Mouse (Mus musculus) lung, embryonic 14.5 days (tissue): Measurements from ENCODE around the gene Adh6a. TPM values are rescaled to one million over a fixed set of nuclear protein-coding genes. Genes with fewer than 3 reads are reported as not detected.

Experiments used
- ATAC-seq: fragments of 200-750 bp; cut with Nextera tagmentation; 2 replicates; pipeline ENCODE4 v1.8.0; 2017; ENCODE audit warnings: mild to moderate bottlenecking, moderate TSS enrichment, moderate library complexity; ENCODE audit not compliant: insufficient read depth
- DNase-seq: peaks from one replicate; pipeline ENCODE4 v3.0.0-alpha.2; 2015
- H3K27ac ChIP-seq: fragments of 300-500 bp; sonication (generic); 2 replicates; pipeline ENCODE4 v1.5.1; 2014; ENCODE audit warnings: low read depth, mild to moderate bottlenecking, moderate library complexity
- H3K27me3 ChIP-seq: fragments of 300-500 bp; sonication (generic); 2 replicates; pipeline ENCODE4 v1.6.1; 2014; ENCODE audit warnings: low read length, control low read depth; ENCODE audit not compliant: insufficient read depth
- H3K36me3 ChIP-seq: fragments of 300-500 bp; sonication (generic); 2 replicates; pipeline ENCODE4 v1.6.1; 2014; ENCODE audit warnings: control low read depth; ENCODE audit not compliant: insufficient read depth
- H3K4me1 ChIP-seq: fragments of 300-500 bp; sonication (generic); 2 replicates; pipeline ENCODE4 v1.6.1; 2014; ENCODE audit warnings: antibody characterized with exemption, control low read depth; ENCODE audit not compliant: insufficient read depth
- H3K4me2 ChIP-seq: fragments of 300-500 bp; sonication (generic); 2 replicates; pipeline ENCODE4 v1.6.1; 2014; ENCODE audit warnings: mild to moderate bottlenecking
- H3K4me3 ChIP-seq: fragments of 300-500 bp; sonication (generic); 2 replicates; pipeline ENCODE4 v1.5.1; 2014; ENCODE audit warnings: low read depth, low read length
- H3K9ac ChIP-seq: fragments of 300-500 bp; sonication (generic); 2 replicates; pipeline ENCODE4 v1.6.1; 2014
- H3K9me3 ChIP-seq: fragments of 300-500 bp; sonication (generic); 2 replicates; pipeline ENCODE4 v1.6.1; 2016; ENCODE audit warnings: low read depth, low read length, control low read depth
- CTCF ChIP-seq: IDR thresholded peaks from 2 replicates; pipeline ENCODE4 v1.5.1; 2016; ENCODE audit warnings: antibody characterized with exemption, low read depth
- WGBS: fragments of 180-500 bp; shearing (Covaris S2); extraction: QIAGEN DNeasy Blood & Tissue Kit; methylation state at CpG from one replicate; pipeline ENCODE4 v1.1.7; 2014; 5-methylcytosine and 5-hydroxymethylcytosine counted together
- polyA plus RNA-seq: library from polyadenylated mRNA; unstranded; fragments of >200 nt; fragmentation: Nextera tagmentation; extraction: Ambion mirVana; gene quantifications from 2 replicates; pipeline ENCODE4 v1.2.1, GENCODE M21; 2014

Adh6a gene
- polyA plus RNA-seq, 1 experiment from 2014 or later, result 0.62 TPM

DNA sequence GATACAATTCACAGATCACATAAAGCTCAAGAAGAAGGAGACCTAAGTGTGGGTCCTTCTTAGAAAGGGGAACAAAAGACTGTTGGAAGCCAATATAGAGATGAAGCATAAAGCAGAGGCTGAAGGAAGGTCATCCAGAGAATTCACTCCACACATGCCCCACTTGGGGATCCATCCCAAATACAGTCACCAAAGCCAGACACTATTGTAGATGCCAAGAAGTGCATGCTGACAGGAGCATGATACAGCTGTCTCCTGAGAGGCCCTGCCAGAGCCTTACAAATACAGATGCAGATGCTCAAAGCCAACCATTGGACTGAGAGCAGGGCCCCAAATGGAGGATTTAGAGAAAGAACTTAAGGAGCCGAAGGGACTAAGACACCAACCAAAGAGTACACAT lies 29.3 kb upstream of the Adh6a start:
- no peak overlapping the region; the same call in 1 of the 2 replicates for H3K27ac ChIP-seq
- H3K9me3 ChIP-seq, result no peaks in the 10 kb centered on the region
- ATAC-seq (peak; percentile 66), DNase-seq (peak; percentile 64)
- H3K9ac ChIP-seq, result no peak overlapping the region
- no peak overlapping the region for H3K4me2 ChIP-seq
- TF ChIP-seq CTCF, result no peak
- H3K4me1 ChIP-seq, result peaks cover 5% of the 10 kb centered on the region
- H3K36me3 ChIP-seq, result peaks cover 64% of the 10 kb centered on the region
- no peak overlapping the region for H3K4me3 ChIP-seq
- 74% methylated on average over 1 of the region's 1 CpGs for WGBS
- no peaks in the 10 kb centered on the region for H3K27me3 ChIP-seq

DNA sequence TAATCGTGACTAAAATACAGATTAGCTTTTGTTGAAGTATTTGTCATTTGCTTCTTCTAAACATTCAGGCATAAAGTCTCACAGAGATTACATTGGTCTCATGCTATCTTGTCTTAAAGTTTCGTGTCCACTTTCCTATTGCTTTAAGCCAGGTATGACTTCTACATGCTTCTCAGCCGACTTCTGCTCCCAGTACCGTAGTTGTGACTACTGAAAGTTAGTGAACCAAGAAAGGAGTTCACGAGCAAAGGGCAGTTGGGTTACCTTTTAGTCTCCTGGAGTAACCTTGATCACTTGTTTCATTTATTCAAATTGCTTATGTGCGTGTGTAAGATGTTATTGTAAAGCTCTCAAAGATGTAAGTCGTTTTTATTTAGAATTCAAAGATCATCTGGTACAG lies 27.1 kb upstream of the Adh6a start:
- H3K36me3 ChIP-seq, result peaks cover 71% of the 10 kb centered on the region
- ATAC-seq, result no peak
- no peaks in the 10 kb centered on the region for H3K9me3 ChIP-seq
- H3K4me1 ChIP-seq, result no peaks in the 10 kb centered on the region
- H3K4me3 ChIP-seq, result no peak overlapping the region
- no peak overlapping the region for H3K27ac ChIP-seq
- no peak for TF ChIP-seq CTCF
- H3K27me3 ChIP-seq, result no peaks in the 10 kb centered on the region
- no peak overlapping the region for H3K4me2 ChIP-seq
- 93% methylated on average over 7 of the region's 7 CpGs for WGBS
- no peak overlapping the region for H3K9ac ChIP-seq
- no peak for DNase-seq

DNA sequence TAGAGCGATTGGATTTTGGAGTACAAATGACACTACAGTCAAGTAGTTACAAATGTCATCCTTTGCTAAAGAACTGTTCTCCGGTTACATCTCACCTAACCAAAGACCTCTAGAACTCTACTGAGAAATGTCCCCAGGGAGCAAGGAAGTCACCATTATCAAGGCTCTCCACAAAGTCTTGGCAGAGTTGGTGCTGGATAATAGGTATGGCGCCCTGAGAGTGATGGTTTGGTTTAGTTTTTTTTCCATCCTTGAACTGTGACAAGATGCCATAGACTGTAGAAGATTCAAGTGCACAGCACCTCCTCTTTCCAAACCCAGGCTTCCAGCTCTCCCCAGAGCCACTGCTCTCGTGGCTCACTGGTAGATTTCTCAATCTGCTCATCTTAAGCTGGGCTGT lies 25.4 kb upstream of the Adh6a start:
- Histone ChIP-seq H3K9me3 (no peaks in the 10 kb centered on the region), H3K4me3 (no peak overlapping the region), H3K4me1 (no peaks in the 10 kb centered on the region), H3K27me3 (no peaks in the 10 kb centered on the region), H3K36me3 (peaks cover 64% of the 10 kb centered on the region), H3K9ac (no peak overlapping the region), H3K27ac (no peak overlapping the region), H3K4me2 (no peak overlapping the region)
- no peak for ATAC-seq
- no peak for DNase-seq
- TF ChIP-seq CTCF, result no peak
- WGBS, result 84% methylated on average over 4 of the region's 4 CpGs

DNA sequence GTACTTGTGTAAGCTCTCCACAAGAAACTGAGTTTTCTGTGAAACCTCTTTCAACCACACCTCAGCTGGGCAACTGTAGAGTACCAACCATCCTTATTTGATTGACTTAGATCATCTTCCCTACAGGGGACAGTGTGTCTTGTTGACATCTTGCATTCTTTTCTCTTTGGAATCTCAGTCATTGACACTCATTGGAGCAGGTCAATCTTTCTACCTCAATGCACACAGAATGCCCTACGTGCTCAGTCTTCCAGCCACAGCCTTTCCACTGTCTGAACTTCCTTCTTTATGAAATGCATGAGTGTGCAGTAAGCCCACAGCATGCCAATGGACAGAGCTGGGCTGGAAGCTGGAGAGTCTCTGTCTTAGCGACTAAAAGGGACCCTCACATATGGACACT lies 22.4 kb upstream of the Adh6a start:
- Histone ChIP-seq H3K4me3 (no peak overlapping the region), H3K36me3 (peaks cover 44% of the 10 kb centered on the region), H3K4me2 (no peak overlapping the region), H3K27me3 (no peaks in the 10 kb centered on the region), H3K9me3 (no peaks in the 10 kb centered on the region), H3K4me1 (no peaks in the 10 kb centered on the region), H3K9ac (no peak overlapping the region), H3K27ac (no peak overlapping the region)
- WGBS, result 78% methylated on average over 2 of the region's 2 CpGs
- no peak for TF ChIP-seq CTCF
- ATAC-seq, result no peak
- no peak for DNase-seq

DNA sequence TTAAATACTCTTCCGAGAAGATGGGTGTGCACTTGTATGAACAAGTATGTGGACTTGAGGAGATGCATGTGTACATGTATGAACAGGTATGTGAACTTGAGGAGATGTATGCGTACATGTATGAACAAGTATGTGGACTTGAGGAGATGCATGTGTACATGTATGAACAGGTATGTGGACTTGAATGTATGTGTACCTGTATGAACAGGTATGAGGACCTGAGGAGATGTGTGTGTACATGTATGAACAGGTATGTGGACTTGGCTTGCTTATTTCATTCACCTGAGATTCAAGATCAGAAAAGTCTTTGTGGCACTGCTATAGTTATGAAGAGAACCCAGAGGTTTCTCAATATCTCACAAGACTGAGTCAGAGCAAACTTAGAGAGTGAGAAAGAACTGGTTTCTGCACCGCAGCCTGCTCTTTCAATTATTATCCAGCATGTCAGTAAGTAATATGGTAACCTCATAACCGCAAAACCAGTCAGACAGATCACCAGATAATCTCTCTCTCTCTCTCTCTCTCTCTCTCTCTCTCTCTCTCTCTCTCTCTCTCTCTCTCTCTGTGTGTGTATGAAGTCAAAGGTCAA lies 21.5 kb upstream of the Adh6a start:
- 91% methylated on average over 4 of the region's 4 CpGs for WGBS
- H3K36me3 ChIP-seq, result peaks cover 36% of the 10 kb centered on the region
- TF ChIP-seq CTCF, result no peak
- H3K4me1 ChIP-seq, result no peaks in the 10 kb centered on the region
- no peaks in the 10 kb centered on the region for H3K9me3 ChIP-seq
- H3K27ac ChIP-seq, result no peak overlapping the region
- H3K27me3 ChIP-seq, result no peaks in the 10 kb centered on the region
- no peak overlapping the region for H3K9ac ChIP-seq
- ATAC-seq (no peak), DNase-seq (no peak)
- H3K4me2 ChIP-seq, result no peak overlapping the region
- H3K4me3 ChIP-seq, result no peak overlapping the region

DNA sequence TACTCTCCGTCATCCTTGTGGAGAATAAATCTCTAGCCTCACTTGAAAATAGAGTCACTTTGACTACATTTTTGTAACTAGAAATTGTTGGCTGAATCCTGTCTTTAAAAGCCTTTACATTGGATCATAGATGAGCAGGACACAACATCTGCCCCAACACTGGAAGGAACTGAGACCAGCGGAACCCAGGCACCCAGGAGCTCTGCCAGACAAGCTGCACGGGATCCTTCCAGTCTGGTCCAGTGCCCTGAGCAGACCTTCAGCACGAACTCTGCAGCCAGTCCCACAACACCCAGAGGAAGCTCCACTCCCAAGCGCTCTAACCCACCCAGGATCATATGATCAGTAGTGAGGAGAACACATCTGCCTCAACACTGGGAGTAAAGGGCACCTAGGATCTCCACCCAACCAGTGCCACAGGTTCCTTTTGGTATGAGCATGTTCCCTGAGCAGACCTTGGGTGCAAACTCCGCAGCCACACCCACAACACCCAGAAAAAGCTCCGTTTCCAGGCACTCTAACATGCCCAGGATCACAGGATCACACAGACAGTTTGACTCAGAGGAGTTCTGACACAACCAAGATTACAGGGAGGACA lies 19.7 kb upstream of the Adh6a start:
- no peak overlapping the region for H3K4me3 ChIP-seq
- no peak overlapping the region for H3K9ac ChIP-seq
- no peak for DNase-seq
- H3K9me3 ChIP-seq, result peaks cover 11% of the 10 kb centered on the region
- peaks cover 20% of the 10 kb centered on the region for H3K36me3 ChIP-seq
- no peak overlapping the region for H3K27ac ChIP-seq
- H3K27me3 ChIP-seq, result no peaks in the 10 kb centered on the region
- H3K4me2 ChIP-seq, result no peak overlapping the region
- TF ChIP-seq CTCF, result no peak
- H3K4me1 ChIP-seq, result no peaks in the 10 kb centered on the region
- WGBS, result 85% methylated on average over 7 of the region's 7 CpGs
- 0 out of 2 replicates have a peak, but pooled peaks have one; percentile 31 for ATAC-seq

DNA sequence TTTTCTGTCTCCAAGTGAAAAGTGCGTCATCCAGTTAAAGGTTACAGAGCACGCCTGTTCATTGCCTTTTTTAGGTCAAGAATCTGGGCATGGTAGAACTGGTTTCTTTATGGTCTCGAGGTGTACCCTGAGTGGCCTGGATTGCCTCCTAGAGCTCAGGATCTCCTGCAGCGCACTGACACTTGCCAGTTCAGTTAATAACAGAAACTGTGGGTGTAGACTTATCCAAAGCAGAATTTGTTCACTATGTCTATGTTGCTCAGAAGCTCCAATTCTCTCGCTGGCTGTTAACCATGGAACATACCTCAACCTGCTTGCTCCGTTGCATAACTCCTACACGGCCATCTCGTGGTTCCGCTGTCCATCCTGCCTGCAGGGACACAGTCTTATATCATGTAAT lies 13.0 kb upstream of the Adh6a start:
- Histone ChIP-seq H3K27ac (no peak overlapping the region), H3K4me2 (no peak overlapping the region), H3K4me3 (no peak overlapping the region), H3K4me1 (peaks cover 26% of the 10 kb centered on the region), H3K9me3 (peaks cover 12% of the 10 kb centered on the region), H3K27me3 (no peaks in the 10 kb centered on the region), H3K9ac (no peak overlapping the region), H3K36me3 (no peaks in the 10 kb centered on the region)
- TF ChIP-seq CTCF, result no peak
- 90% methylated on average over 9 of the region's 9 CpGs for WGBS
- DNase-seq, result no peak
- ATAC-seq, result no peak

DNA sequence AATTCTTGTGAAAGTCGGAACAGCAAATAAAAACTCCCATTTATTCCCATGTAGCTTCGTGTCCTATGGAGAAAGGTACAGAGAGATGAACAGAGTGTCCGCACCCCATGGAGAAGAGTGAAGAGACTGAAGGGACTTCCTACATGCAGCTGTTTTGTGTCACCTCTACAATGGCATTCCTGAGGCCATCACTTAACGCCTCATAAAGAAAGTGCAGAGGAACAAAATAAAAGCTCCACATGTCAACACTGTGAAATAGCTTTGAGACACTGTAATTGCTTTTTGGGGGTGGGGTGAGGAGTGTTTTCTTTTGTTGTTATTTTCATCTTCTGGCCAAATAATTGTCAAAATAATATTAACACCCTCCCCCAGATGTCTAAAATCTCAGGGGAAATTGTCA lies 10.4 kb upstream of the Adh6a start:
- no peak overlapping the region for H3K9ac ChIP-seq
- no peak for TF ChIP-seq CTCF
- 32% methylated on average over 4 of the region's 4 CpGs for WGBS
- H3K36me3 ChIP-seq, result no peaks in the 10 kb centered on the region
- H3K27me3 ChIP-seq, result no peaks in the 10 kb centered on the region
- peaks cover 8% of the 10 kb centered on the region for H3K9me3 ChIP-seq
- no peak overlapping the region for H3K4me2 ChIP-seq
- no peak overlapping the region for H3K4me3 ChIP-seq
- H3K27ac ChIP-seq, result peak overlapping the region; percentile 79
- peak; percentile 83 for ATAC-seq
- DNase-seq, result peak; percentile 90
- peaks cover 34% of the 10 kb centered on the region for H3K4me1 ChIP-seq
